Mouse (Mus musculus) G1E (cell line): ENCODE data around the gene Psmb6.

Experiments used
- CTCF ChIP-seq: IDR thresholded peaks from 2 replicates; pipeline ENCODE4 v1.5.1; 2012; ENCODE audit warnings: low read depth, low read length, inconsistent platforms, mixed read lengths
- GATA1 ChIP-seq: IDR thresholded peaks from 2 replicates; pipeline ENCODE4 v1.6.1; 2012; ENCODE audit warnings: borderline replicate concordance, low read length, inconsistent platforms, mixed read lengths

DNA sequence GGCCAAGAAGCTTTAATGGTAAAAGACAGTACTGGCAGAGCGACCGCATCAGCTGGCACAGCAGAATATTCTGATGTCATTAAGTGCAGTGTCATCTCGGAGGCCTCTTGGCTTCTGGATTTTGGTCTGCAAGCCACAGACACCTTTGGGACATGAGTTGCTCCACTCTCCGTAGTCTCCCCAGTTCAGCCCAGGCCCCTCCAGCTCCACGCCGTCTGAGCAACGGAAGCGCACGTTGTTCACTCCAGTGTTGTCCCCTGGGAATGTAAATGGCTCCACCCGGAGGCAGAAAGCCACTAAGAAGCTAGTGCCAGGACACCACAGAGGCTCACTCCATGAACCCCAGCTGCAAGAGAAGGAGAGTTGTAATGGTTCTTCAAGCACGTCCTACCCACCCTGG, 11.6 kb upstream of the Psmb6 start:
- TF ChIP-seq CTCF (no peak), GATA1 (no peak)
